Mouse (Mus musculus): ENCODE results near the gene Miga1. TPM values are rescaled to one million over a fixed set of nuclear protein-coding genes. Genes with fewer than 3 reads are reported as not detected.

The Miga1 gene
- polyA plus RNA-seq, 1 experiment from 2014 or later: 17.3 TPM

DNA sequence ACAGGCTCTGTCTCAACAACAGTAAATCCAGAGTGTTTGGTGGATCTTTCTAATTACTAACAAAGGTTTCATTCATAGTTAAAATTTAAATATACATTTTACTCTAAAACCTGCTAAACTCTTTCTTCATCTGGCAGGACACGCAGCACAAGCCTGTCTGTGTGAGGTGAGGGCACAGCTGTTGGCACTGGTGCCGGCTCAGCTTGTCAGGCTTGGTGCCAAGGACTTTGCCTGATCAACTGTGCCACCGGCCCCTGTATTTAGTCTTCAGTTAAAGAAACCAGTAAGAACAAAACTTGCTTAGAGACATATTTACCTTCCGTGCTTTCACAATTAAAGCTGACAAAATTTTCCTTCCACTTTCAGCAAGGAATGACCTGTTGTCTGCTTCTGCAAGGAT is 51.5 kb downstream of the Miga1 start:
- Histone ChIP-seq H3K27ac (ENCODE audit: low read length) (no peak overlapping the region), H3K4me3 (ENCODE audit: low read length) (no peak overlapping the region), H3K27me3 (ENCODE audit: insufficient read depth, low read length) (no peaks in the 10 kb centered on the region), H3K9ac (replicated peaks; ENCODE audit: low read length) (no peak overlapping the region), H3K9me3 (ENCODE audit: low read length) (no peaks in the 10 kb centered on the region), H3K4me2 (replicated peaks; ENCODE audit: low read depth, low read length) (no peak overlapping the region), H3K36me3 (ENCODE audit: insufficient read depth, low read length) (peaks cover 16% of the 10 kb centered on the region; the same call in 1 of the 2 replicates), H3K4me1 (ENCODE audit: insufficient read depth, low read length) (no peaks in the 10 kb centered on the region)
- 90% methylated on average over 4 of the region's 4 CpGs for WGBS
- ATAC-seq (ENCODE audit: low FRiP score, low TSS enrichment): no peak

DNA sequence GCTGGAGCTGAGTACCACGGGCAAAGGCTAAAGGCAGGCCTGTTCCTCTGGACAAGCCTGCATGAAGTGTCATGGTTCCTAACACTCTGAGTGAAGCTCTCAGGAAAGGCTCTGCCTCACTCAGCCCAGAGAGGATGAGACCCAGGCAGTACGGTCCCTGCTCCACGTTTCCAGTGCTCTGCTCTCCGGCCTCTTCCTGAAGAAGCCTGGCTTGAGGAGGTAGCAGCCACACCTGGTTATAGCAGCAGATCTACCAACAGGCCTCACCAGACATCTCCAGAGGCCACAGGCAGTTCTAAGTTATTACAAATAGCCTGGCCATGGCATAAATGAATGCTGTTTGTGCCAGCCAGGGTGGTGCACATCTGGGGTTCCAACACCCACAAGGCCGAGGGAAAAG is 51.9 kb downstream of the Miga1 start:
- Histone ChIP-seq H3K4me1 (ENCODE audit: insufficient read depth, low read length) (no peaks in the 10 kb centered on the region), H3K27ac (ENCODE audit: low read length) (no peak overlapping the region), H3K36me3 (ENCODE audit: insufficient read depth, low read length) (peaks cover 19% of the 10 kb centered on the region; the same call in 1 of the 2 replicates), H3K27me3 (ENCODE audit: insufficient read depth, low read length) (no peaks in the 10 kb centered on the region), H3K9ac (replicated peaks; ENCODE audit: low read length) (no peak overlapping the region), H3K4me2 (replicated peaks; ENCODE audit: low read depth, low read length) (no peak overlapping the region), H3K9me3 (ENCODE audit: low read length) (no peaks in the 10 kb centered on the region), H3K4me3 (ENCODE audit: low read length) (no peak overlapping the region)
- no peak; the same call in 1 of the 2 replicates for ATAC-seq (ENCODE audit: low FRiP score, low TSS enrichment)
- 86% methylated on average over 5 of the region's 5 CpGs for WGBS

DNA sequence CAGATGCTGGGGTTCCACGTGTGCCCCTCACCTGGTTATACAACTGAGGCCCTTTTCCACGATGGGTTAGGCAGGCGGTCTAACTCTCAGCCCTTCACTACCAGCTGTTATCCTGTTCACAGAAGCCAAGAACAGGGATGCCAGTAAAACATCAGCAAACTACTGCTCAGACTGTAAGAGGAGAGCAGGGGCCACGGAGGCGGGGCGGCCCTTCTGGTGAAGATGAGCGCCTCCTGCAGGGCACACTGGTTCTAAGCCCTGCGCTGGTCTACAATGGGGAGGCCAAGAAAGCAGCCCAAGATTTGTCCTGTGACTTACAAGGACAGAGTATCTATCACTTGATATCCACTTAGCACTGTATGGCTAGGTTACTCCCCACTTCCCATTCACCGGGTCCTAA is 52.4 kb downstream of the Miga1 start:
- Histone ChIP-seq H3K27me3 (ENCODE audit: insufficient read depth, low read length) (no peaks in the 10 kb centered on the region), H3K4me2 (replicated peaks; ENCODE audit: low read depth, low read length) (no peak overlapping the region), H3K4me3 (ENCODE audit: low read length) (no peak overlapping the region), H3K4me1 (ENCODE audit: insufficient read depth, low read length) (no peaks in the 10 kb centered on the region), H3K36me3 (ENCODE audit: insufficient read depth, low read length) (peaks cover 23% of the 10 kb centered on the region), H3K9ac (replicated peaks; ENCODE audit: low read length) (no peak overlapping the region), H3K27ac (ENCODE audit: low read length) (no peak overlapping the region), H3K9me3 (ENCODE audit: low read length) (no peaks in the 10 kb centered on the region)
- 0 out of 2 replicates have a peak, but pooled peaks have one; percentile 4 for ATAC-seq (ENCODE audit: low FRiP score, low TSS enrichment)
- WGBS: 87% methylated on average over 9 of the region's 9 CpGs

DNA sequence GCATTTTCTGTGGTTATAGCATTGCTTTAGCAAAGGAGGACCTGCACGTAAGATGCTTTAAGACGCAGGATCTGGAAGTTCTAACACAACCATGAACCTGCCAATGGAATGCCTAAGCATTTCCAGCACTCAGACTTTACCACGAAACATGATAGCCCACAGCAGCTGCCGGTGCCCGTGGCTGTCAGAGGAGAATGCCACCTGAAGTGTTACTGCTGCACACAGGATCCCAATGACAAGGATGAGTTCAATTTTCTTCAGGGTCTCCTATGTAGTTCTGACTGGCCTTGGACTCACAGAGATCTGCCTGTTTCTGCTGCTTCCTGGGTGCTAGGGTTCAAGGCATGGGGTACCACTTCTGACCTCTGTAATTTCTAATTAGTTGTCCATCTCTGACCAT is 55.4 kb downstream of the Miga1 start:
- H3K36me3 ChIP-seq (ENCODE audit: insufficient read depth, low read length): peaks cover 20% of the 10 kb centered on the region
- no peak overlapping the region for H3K4me2 ChIP-seq (replicated peaks; ENCODE audit: low read depth, low read length)
- no peaks in the 10 kb centered on the region for H3K9me3 ChIP-seq (ENCODE audit: low read length)
- 70% methylated on average over 5 of the region's 5 CpGs for WGBS
- no peak overlapping the region for H3K27ac ChIP-seq (ENCODE audit: low read length)
- H3K27me3 ChIP-seq (ENCODE audit: insufficient read depth, low read length): no peaks in the 10 kb centered on the region
- no peaks in the 10 kb centered on the region for H3K4me1 ChIP-seq (ENCODE audit: insufficient read depth, low read length)
- ATAC-seq (ENCODE audit: low FRiP score, low TSS enrichment): no peak
- no peak overlapping the region for H3K9ac ChIP-seq (replicated peaks; ENCODE audit: low read length)
- no peak overlapping the region for H3K4me3 ChIP-seq (ENCODE audit: low read length)

DNA sequence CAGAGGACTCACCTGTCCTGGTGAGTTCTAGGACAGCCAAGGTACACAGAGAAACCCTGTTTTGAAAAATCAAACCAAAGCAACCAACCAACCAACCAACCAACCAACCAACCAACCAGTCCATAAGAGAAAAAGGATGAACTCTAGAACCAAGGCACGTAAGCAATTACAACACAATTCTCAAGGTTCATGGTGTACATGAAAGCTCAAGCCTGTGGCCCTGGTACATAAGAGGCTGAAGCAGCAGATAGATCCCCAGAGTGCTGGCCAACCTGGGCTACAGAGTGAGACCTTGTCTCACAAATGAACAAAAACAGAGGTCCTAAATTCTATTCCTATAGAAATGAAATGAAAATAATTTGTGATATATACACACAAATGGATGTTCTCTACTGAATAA is 55.9 kb downstream of the Miga1 start:
- H3K9ac ChIP-seq (replicated peaks; ENCODE audit: low read length): no peak overlapping the region
- H3K36me3 ChIP-seq (ENCODE audit: insufficient read depth, low read length): peaks cover 20% of the 10 kb centered on the region
- H3K27me3 ChIP-seq (ENCODE audit: insufficient read depth, low read length): no peaks in the 10 kb centered on the region
- no peak overlapping the region for H3K4me3 ChIP-seq (ENCODE audit: low read length)
- no peak overlapping the region for H3K4me2 ChIP-seq (replicated peaks; ENCODE audit: low read depth, low read length)
- no peak overlapping the region for H3K27ac ChIP-seq (ENCODE audit: low read length)
- no peaks in the 10 kb centered on the region for H3K9me3 ChIP-seq (ENCODE audit: low read length)
- no peaks in the 10 kb centered on the region for H3K4me1 ChIP-seq (ENCODE audit: insufficient read depth, low read length)
- WGBS: 100% methylated on average over 1 of the region's 1 CpGs
- no peak for ATAC-seq (ENCODE audit: low FRiP score, low TSS enrichment)

DNA sequence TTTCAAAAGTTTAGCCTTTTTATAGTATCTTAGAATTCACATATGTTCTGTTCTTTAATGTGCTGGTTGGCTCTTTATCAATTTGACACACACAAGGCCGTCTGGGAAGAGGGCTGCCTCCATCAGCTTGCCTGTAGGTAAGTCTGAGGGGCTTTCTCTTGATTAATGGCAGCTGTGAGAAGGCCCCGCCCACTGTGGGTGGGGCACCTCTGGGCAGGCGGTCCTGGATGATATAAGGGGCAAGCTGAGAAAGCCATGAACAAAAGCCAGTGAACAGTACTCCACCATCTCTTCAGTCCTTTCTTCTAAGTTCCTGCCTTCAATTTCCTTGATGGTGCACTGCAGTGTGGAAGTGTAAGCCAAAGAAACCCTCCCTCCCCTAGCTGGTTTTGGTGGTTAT is 58.1 kb downstream of the Miga1 start:
- Histone ChIP-seq H3K9ac (replicated peaks; ENCODE audit: low read length) (no peak overlapping the region), H3K9me3 (ENCODE audit: low read length) (no peaks in the 10 kb centered on the region), H3K4me2 (replicated peaks; ENCODE audit: low read depth, low read length) (no peak overlapping the region), H3K36me3 (ENCODE audit: insufficient read depth, low read length) (peaks cover 20% of the 10 kb centered on the region), H3K4me3 (ENCODE audit: low read length) (no peak overlapping the region), H3K27me3 (ENCODE audit: insufficient read depth, low read length) (no peaks in the 10 kb centered on the region), H3K27ac (ENCODE audit: low read length) (no peak overlapping the region), H3K4me1 (ENCODE audit: insufficient read depth, low read length) (no peaks in the 10 kb centered on the region)
- ATAC-seq (ENCODE audit: low FRiP score, low TSS enrichment): no peak
- WGBS: 35% methylated on average over 3 of the region's 3 CpGs

DNA sequence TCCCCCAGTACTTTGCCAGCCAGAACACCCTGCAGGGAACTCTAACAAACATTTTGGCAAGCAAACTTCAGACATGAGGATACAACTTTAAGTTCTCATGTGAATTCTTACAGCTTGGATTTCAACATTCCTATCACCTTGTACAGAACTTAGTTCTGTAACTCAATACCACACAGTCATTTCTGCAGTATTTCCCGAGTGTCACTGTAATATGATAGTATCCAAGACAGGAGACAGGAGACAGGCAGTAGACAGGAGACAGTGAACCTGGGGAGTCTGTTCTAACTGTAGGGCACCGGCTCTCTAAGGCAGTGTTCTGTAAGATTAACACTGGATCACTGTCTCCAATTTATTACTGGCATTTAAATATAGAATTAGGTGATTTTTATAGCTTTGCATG is 61.8 kb downstream of the Miga1 start:
- peaks cover 12% of the 10 kb centered on the region for H3K36me3 ChIP-seq (ENCODE audit: insufficient read depth, low read length)
- ATAC-seq (ENCODE audit: low FRiP score, low TSS enrichment): peak; percentile 65; the same call in 1 of the 2 replicates

DNA sequence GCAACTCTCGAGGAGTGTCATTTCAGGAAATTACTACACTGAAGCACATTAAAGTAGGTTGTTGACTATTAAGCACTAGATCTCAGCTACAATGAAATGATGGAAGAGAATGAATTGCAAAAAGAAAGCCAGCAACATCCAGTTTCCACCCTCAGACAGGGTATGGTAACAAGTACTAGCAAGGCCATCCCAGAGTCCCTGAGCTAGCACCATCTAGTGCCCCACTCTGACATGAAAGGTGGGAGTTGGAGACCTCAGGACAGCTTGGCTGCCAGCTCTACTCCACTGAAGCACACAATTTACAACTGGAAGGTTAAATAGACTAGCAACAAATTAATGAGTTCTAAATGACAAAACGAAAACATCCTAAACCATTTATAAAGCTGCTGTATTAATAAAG is 62.3 kb downstream of the Miga1 start:
- Histone ChIP-seq H3K4me3 (ENCODE audit: low read length) (no peak overlapping the region), H3K9ac (replicated peaks; ENCODE audit: low read length) (no peak overlapping the region), H3K4me2 (replicated peaks; ENCODE audit: low read depth, low read length) (no peak overlapping the region), H3K36me3 (ENCODE audit: insufficient read depth, low read length) (peaks cover 7% of the 10 kb centered on the region), H3K9me3 (ENCODE audit: low read length) (no peaks in the 10 kb centered on the region), H3K4me1 (ENCODE audit: insufficient read depth, low read length) (no peaks in the 10 kb centered on the region), H3K27me3 (ENCODE audit: insufficient read depth, low read length) (no peaks in the 10 kb centered on the region), H3K27ac (ENCODE audit: low read length) (peak overlapping the region; percentile 47; the same call in 1 of the 2 replicates)
- no peak for ATAC-seq (ENCODE audit: low FRiP score, low TSS enrichment)
- WGBS: 56% methylated on average over 2 of the region's 2 CpGs

More for the DNA sequence above, 61.8 kb downstream of the Miga1 start:
- Histone ChIP-seq H3K9me3 (ENCODE audit: low read length) (no peaks in the 10 kb centered on the region), H3K4me3 (ENCODE audit: low read length) (no peak overlapping the region), H3K27me3 (ENCODE audit: insufficient read depth, low read length) (no peaks in the 10 kb centered on the region), H3K27ac (ENCODE audit: low read length) (peak overlapping the region; percentile 47; the same call in 1 of the 2 replicates), H3K4me1 (ENCODE audit: insufficient read depth, low read length) (no peaks in the 10 kb centered on the region), H3K9ac (replicated peaks; ENCODE audit: low read length) (no peak overlapping the region), H3K4me2 (replicated peaks; ENCODE audit: low read depth, low read length) (no peak overlapping the region)
- WGBS: 30% methylated on average over 2 of the region's 2 CpGs

DNA sequence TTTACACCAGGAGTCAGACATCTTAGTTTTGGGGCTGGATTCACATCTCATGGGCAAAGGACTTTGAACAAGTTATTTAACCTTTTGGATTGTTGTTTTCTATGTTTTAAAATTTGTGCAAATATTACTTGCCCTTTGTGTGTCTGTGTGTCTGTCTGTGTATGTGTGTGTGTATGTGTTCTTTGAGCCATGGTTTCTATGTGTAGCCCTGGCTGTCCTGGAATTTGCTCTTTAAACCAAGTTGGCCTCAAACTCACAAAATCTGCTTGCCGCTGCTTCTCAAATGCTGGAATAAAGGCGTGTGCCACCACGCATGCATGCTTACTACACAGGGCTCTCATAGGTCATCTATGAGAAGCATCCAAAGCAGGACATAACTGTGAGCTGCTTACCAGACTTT is 63.3 kb downstream of the Miga1 start:
- no peaks in the 10 kb centered on the region for H3K27me3 ChIP-seq (ENCODE audit: insufficient read depth, low read length)
- H3K4me2 ChIP-seq (replicated peaks; ENCODE audit: low read depth, low read length): no peak overlapping the region
- H3K9ac ChIP-seq (replicated peaks; ENCODE audit: low read length): no peak overlapping the region
- no peak overlapping the region for H3K27ac ChIP-seq (ENCODE audit: low read length)
- H3K36me3 ChIP-seq (ENCODE audit: insufficient read depth, low read length): no peaks in the 10 kb centered on the region; the same call in 1 of the 2 replicates
- H3K4me1 ChIP-seq (ENCODE audit: insufficient read depth, low read length): no peaks in the 10 kb centered on the region
- no peak overlapping the region for H3K4me3 ChIP-seq (ENCODE audit: low read length)
- no peak for ATAC-seq (ENCODE audit: low FRiP score, low TSS enrichment)
- no peaks in the 10 kb centered on the region for H3K9me3 ChIP-seq (ENCODE audit: low read length)
- 97% methylated on average over 3 of the region's 3 CpGs for WGBS

DNA sequence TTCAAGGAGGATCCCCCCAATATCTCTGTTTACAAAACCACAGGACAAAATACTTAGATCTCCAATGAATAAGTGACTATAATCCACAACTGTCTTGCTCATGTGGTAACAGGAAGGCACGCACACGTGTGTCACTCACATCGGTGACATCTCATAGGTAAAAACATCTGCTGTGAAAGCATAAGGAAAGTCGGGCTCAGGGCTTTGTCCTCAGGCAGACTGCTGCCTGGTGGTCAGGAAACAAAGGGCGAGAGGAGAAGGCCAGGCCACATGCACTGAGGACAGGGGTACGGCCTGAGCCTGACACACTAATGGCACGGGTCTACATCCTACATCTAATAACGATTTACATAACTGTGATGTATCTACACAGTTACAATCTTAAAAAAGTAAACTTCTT is 65.2 kb downstream of the Miga1 start:
- no peaks in the 10 kb centered on the region for H3K9me3 ChIP-seq (ENCODE audit: low read length)
- H3K9ac ChIP-seq (replicated peaks; ENCODE audit: low read length): no peak overlapping the region
- H3K27me3 ChIP-seq (ENCODE audit: insufficient read depth, low read length): no peaks in the 10 kb centered on the region
- H3K4me1 ChIP-seq (ENCODE audit: insufficient read depth, low read length): no peaks in the 10 kb centered on the region
- H3K36me3 ChIP-seq (ENCODE audit: insufficient read depth, low read length): no peaks in the 10 kb centered on the region; the same call in 1 of the 2 replicates
- H3K27ac ChIP-seq (ENCODE audit: low read length): no peak overlapping the region
- ATAC-seq (ENCODE audit: low FRiP score, low TSS enrichment): no peak
- H3K4me3 ChIP-seq (ENCODE audit: low read length): no peak overlapping the region
- H3K4me2 ChIP-seq (replicated peaks; ENCODE audit: low read depth, low read length): no peak overlapping the region
- 82% methylated on average over 8 of the region's 8 CpGs for WGBS
